Mouse (Mus musculus) heart, adult 2 months (tissue): ENCODE measurements around the gene Depdc5.

Source experiments
- CTCF ChIP-seq: fragments of 200-600 bp; IDR thresholded peaks from 2 replicates; pipeline ENCODE4 v1.8.1; 2022; ENCODE audit warnings: antibody characterized with exemption, mild to moderate bottlenecking, moderate library complexity
- EP300 ChIP-seq: fragments of 200-500 bp; IDR thresholded peaks from 2 replicates; pipeline ENCODE4 v1.6.1; 2011; ENCODE audit warnings: low read depth, low read length, control low read depth; ENCODE audit not compliant: insufficient read depth

- peak; percentile 56 for TF ChIP-seq CTCF
- TF ChIP-seq EP300: no peak
These were observed 50.6 kb downstream of the Depdc5 start for GRCm38 (mm10) chr5:32914071-32914470.
